Mouse (Mus musculus): Measurements from ENCODE around the gene Dlgap4. TPM values are rescaled to one million over a fixed set of nuclear protein-coding genes. Genes with fewer than 3 reads are reported as not detected.

Gene Dlgap4
- polyA plus RNA-seq (2014; fragmentation: Illumina TruSeq; extraction: RNeasy Lipid Tissue Mini Kit (QIAGEN cat#74804); ENCODE audit: low read depth, low replicate concordance) = 5.8 TPM

GRCm38 (mm10) chr2:156613541-156614257 is at the start of gene Dlgap4:
TSS of gene Dlgap4 (plus strand) at chr2:156613705.

GRCm38 (mm10) chr2:156774738-156775454 is 161.4 kb downstream of the Dlgap4 start, which contains the start of gene Myl9:
TSS of gene Myl9 (plus strand) at chr2:156775420.

Other genes with a start within 250 kb of the Dlgap4 start
- 18.9 TPM for gene Epb41l1, start 192.8 kb upstream of the Dlgap4 start, polyA plus RNA-seq (2014; fragmentation: Illumina TruSeq; extraction: RNeasy Lipid Tissue Mini Kit (QIAGEN cat#74804); ENCODE audit: low read depth, low replicate concordance)
- gene Aar2, start 66.1 kb upstream of the Dlgap4 start, polyA plus RNA-seq (2014; fragmentation: Illumina TruSeq; extraction: RNeasy Lipid Tissue Mini Kit (QIAGEN cat#74804); ENCODE audit: low read depth, low replicate concordance) = 7.5 TPM
- 1.5 TPM for gene Myl9, start 161.7 kb downstream of the Dlgap4 start, polyA plus RNA-seq (2014; fragmentation: Illumina TruSeq; extraction: RNeasy Lipid Tissue Mini Kit (QIAGEN cat#74804); ENCODE audit: low read depth, low replicate concordance)
- 1.8 TPM for gene Tgif2, start 226.3 kb downstream of the Dlgap4 start, polyA plus RNA-seq (2014; fragmentation: Illumina TruSeq; extraction: RNeasy Lipid Tissue Mini Kit (QIAGEN cat#74804); ENCODE audit: low read depth, low replicate concordance)
- gene 4930518I15Rik, start 244.2 kb downstream of the Dlgap4 start, polyA plus RNA-seq (2014; fragmentation: Illumina TruSeq; extraction: RNeasy Lipid Tissue Mini Kit (QIAGEN cat#74804); ENCODE audit: low read depth, low replicate concordance) = 0.58 TPM
- gene Rab5if, start 249.4 kb downstream of the Dlgap4 start, polyA plus RNA-seq (2014; fragmentation: Illumina TruSeq; extraction: RNeasy Lipid Tissue Mini Kit (QIAGEN cat#74804); ENCODE audit: low read depth, low replicate concordance) = 262 TPM